Mouse (Mus musculus) activated CD4-positive, CD25-positive, alpha-beta regulatory T cell, adult 4 months (primary cell): Measurements from ENCODE around the gene Soat1. TPM values are rescaled to one million over a fixed set of nuclear protein-coding genes. Genes with fewer than 3 reads are reported as not detected.

Experiments used
- ATAC-seq: one replicate; pipeline ENCODE4 v1.8.0; 2017
- polyA plus RNA-seq, 2 experiments: library from polyadenylated mRNA; unstranded; fragments of 100-300 nt; shearing (Covaris generic); gene quantifications; one replicate each; pipeline ENCODE4 v1.2.1; 2017

Gene Soat1
- polyA plus RNA-seq, 2 experiments from 2014 or later = 44.4 to 50.5 TPM

DNA sequence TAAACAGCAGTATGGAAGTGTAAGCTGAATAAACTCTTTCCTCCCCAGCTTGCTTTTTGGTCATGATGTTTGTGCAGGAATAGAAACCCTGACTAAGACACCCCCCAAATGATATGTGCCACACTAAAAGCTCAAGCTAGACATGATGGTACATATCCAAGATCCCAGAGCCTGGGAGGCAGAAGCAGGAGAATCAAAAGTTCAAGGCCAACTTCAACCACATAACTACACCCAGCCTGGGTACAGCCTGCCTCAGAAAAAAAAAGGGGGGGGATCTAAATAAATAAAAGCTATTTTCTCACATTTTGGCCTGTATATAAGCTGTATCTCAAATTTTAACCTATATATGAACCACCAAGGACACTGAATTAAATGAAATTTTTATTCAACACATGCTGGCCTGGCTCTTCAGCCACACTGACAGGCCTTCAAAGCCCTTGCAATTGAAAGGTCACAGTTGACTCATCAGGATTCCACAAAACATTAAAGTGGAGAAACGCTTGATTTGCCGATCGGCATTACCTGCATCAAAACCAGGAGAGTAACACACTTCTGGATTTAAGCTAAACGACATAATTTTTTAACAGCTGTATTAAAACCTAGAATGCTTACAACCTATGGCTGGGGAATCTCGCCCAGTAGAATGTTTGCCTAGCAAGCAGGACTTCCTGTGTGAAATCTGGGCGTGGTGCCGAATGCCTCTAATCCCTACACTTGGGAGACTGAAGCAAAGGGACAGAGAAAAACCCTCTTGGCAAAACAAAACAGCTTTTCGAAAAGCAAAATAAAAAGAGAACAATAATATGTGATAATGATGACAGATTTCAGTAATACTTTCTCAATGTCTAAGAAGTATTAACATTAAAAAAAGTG, 9.9 kb downstream of the Soat1 start:
- ATAC-seq = no peak

DNA sequence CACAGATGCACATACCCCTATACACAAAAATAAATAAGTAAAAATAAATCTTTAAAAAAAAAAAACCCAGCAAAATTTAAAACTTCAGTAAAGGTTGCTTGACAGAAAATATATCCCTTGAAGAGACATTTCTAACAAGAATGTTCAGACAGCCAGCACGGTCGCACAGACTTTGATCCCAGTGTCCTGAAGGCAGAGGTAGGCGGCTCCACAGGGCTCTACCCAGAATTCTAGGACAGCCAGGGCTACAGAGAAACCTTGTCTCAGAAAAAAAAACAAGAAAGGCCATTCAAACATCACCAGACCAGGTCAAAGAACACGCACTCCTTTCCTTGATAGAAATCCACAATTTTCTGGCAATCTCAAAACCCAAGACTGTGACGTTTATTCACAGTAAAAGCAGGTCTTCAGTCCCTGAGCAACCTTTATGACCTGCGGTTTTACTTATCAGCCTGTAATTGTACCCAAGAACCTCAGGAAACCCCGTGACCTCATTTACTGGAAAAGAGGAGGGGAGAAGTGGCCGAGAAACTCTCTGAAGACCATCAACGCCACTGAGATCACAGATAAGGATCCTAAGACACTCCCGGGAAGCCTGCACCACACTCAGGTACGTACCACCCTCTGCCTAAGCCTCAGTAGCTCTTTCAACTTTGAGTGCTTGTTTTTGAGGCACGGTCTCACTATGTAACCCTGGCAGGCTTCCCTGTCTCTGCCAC, 11.7 kb downstream of the Soat1 start:
- ATAC-seq = no peak

DNA sequence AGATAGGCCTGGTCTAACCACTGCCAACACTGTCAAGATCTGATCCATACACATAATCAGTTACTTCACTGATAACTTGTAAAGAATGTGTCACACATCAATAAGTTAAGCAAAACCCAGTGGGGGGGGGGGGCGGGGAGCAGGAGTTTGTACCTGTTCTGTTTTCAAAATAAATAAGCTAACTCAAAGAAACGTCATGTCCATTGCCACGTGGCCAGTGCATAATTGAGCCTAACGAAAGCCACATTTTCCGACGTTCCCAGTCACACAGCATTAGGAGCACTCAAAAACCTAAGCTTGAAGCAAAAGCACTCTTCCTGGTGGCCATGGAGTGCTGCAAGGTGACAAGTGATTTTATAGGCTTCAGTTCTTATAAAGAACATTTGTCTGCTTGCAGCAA, 13.1 kb downstream of the Soat1 start:
- no peak for ATAC-seq

DNA sequence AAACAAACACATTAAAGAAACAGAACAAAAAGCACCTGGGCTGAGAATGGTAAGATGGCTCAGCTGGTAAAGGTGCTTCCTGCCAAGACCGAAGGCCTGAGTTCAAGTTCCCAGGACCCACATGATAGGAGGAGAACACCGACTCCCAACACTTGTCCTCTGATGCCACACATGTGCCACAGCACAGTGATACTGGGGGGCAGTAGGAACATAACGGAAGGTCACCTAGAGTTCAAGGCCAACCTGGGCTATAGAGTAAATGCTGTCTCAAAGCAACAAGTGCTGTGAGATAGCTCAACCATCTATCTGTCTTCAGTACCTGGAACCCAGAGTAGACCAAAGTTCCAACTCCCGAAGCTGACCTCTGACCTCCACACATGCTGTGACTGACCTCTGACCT, 13.9 kb downstream of the Soat1 start:
- ATAC-seq = no peak

DNA sequence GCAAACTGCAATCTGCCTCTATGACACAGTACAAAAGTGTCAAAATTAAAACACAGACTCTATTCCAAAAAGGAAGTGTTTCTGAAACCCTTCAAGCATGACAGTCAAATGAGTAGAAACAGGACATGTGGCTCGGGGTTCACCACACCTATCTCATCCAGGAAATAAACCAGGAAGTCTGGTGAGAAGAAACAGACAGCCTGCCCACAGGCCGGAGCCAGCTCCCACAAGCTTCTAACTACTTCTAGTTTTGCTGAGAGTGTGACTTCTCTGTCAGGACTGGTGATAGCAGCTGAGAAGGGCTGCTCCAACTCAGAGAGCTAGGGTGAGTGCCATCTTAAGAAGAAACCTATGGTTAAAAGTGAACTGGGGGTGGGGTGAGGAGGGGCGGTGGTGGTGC, 14.4 kb downstream of the Soat1 start:
- ATAC-seq = peak; percentile 86

DNA sequence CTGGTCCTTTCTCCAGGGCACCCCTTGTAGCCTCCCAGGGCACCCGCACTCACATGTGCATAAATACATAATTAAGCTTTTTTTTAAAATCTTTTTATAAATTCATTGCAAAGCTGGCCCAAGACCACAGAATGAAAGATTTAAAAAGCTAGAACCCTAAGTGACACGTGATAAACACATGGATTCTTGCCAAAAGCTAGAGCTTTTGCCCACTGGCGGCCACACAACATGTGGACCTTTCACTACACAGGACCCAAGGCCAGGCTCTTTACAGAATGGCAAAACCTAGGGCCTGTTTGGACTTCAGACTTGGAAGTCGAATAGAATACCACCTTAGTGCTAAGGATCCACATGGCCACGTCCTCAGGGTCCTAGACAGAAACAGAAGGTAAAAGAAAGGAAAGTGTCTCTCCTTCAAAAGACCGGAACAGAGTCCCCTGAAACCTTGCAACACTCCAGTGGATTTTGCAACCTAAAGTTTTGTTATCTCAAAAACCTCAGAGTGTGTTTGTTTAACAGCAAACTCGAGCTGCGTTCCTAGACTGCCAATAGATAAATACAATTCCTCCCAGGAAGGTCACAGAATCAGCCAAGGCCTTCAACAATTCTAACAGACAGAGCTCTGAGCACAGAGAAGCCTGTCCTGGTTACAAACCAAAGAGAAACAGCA, 15.6 kb downstream of the Soat1 start:
- no peak for ATAC-seq

DNA sequence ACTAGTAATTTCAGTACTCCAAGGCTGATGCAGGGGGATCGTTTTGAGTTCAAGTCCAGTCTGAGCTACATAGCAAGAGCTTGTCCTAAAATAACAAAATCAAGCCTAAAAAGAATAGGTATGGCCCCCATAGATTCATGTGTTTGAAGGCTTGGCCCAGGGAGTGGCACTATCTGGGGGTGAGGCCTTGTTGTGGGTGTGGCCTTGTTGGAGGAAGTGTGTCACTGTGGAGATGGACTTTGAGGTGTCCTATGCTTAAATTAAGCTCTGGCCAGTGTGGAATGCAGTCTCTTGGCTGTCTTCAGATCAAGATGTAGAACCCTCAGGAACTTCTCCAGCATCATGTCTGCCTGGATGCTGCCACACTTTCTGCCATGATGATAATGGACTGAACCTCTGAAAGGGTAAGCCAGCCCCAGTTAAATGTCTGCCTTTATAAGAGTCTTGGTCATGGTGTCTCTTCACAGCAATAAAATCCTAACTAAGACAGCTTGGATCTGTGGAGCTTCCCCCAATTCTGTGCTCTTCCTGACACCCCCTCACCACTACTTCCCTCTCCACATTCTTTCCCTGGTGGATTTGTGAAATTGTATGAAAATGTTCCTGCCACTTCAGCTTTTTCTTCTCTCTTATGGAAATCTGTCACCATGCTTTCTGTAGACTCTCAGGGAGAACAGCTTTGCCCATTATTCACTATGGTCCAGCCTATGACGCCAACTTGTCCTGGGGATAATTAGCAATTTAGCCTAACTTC, 18.9 kb downstream of the Soat1 start:
- ATAC-seq = no peak

DNA sequence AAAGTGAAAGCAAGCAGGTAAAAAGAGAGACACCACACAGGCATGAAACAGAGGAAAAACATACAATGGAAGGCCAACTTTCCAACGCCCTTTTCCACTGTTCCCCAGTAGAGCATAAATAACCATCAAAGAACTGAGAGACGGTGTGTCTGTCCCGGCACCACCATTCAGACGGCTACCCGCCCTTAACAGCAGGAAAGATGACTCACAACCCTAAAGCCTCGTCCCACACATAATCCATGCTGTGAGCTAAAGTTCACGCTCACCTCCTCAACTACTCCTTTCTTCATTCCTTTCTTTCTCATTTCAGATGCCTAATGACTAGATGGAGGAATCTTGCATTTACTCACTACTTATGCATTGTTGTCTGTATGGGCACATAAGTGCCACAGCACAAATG, 19.7 kb downstream of the Soat1 start:
- ATAC-seq = no peak

DNA sequence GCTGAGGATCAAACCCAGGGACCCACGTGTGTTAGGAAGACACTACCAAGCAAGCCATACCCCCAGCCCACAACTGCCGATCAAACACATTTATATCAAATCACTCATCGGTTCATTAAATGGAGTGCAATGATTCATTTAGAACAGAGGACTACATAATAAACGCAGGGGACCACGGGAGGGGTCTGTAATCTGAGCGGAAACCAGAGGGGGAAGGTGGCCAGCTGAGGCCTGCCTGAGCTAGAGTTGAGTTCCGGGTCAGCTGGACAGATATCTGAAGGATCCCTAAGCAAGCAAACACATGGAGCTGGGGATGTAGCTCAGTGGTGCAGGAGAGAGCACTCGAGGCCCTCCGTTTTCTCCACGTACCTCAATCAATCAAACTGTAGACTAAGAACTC, 20.3 kb downstream of the Soat1 start:
- no peak for ATAC-seq

DNA sequence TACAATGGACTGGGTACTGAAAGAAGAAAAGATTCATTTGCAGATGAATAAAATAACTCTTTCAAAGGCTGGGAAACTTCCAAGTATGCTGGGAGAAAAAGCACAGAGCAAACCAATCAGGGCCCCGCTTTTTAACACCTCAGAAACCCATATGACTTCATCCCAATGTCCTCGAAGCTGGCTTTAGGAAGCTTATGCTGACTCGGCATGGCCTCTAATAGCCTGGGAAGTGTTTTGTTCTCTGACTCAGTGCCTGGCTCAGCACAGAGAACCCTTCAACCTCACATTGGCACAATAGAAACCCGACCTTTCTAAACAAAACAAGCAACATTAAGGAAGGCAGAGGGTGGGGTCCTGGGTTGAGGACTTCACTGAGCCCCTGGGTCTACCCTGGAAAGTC, 23.7 kb downstream of the Soat1 start:
- ATAC-seq = no peak

DNA sequence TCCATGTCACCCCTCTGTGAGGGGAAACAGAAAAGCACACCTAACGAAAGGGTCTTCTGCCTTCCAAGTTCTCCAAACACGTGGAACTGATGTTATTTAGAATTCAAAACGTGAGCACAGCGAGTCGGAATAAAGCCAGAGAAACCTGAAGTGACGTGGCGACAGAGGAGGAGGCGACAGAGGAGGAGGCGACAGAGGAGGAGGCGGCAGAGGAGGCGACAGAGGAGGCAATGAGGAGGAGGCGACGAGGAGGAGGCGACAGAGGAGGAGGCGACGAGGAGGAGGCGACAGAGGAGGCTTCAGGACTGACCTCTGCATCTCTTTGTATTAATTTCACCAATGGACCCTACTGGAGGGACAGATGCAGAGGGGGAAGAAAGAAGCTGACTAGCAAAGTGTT, 24.4 kb downstream of the Soat1 start:
- no peak for ATAC-seq

DNA sequence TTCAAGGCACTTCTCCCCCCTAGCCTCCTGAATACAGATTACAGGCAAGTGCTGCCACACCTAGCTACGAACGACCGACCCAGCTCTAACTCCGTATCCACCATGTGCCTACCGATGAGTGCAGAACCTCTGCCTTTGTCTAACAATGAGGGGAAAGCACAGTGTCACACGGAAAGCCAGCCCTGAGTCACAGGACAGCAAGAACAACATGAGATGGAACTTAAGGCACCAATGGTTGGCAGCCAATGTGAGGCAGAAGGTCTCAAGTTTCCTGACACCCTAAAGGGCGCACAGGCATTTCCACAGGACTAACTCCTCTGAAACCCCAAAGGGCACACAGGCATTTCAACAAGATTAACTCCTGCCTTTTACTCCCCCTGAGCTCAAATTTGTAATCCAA, 25.0 kb downstream of the Soat1 start:
- no peak for ATAC-seq

DNA sequence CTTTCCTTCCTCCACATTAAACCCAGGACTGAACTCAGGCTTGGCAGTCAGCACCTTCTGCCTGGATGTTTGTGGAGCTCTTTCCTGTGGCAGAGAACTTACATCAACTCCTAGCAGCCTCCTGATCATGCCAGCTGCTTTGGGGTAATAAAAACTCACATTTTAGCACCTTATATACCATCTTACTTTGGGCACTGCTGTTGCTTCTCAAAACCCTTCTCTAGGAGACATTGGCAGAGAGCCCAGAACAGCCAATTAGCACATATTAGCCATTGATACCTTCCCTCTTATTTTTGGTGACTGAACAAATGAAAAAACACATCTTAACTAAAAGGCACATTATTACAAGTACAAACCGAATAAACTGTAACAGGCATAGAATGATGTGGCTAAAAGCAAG, 29.1 kb downstream of the Soat1 start:
- no peak for ATAC-seq

DNA sequence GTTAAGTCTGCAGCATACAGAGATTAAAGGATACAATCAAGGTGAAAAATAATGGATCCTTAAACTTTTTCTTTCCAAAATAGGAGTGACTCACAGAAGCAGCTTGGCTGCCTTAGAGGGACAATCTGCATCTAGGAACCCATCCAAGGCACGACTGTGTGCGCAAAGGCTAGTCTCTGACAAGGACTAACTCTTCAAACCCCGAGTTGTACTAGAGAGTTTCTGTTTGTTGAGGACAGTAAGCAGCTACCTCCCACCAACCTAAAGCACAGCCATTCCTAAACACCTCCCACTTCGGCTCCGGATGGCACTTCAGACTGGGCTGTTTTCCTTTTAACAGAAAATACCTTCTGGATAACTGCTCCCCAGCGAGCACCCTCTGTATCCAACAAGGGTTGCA, 31.4 kb downstream of the Soat1 start:
- ATAC-seq = no peak

DNA sequence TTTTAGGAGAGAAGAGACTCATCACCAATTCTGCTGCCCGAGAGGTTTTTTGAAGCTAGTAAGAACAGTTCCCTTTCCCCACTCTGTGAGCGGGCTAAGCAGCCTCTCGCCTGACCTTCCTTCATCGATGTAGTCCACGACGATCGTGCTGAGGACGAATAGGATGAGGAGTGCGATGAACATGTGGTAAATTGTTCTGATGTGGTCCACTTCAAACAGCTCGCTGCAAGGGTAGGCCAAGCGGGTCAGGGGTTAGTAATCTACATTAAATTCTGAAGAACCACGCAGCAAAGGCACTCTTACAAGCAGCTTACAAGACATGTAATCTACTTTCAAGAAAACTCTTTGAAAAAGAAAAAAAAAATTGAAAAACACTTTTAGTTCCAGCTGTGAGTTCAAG, 31.9 kb downstream of the Soat1 start:
- ATAC-seq = no peak

DNA sequence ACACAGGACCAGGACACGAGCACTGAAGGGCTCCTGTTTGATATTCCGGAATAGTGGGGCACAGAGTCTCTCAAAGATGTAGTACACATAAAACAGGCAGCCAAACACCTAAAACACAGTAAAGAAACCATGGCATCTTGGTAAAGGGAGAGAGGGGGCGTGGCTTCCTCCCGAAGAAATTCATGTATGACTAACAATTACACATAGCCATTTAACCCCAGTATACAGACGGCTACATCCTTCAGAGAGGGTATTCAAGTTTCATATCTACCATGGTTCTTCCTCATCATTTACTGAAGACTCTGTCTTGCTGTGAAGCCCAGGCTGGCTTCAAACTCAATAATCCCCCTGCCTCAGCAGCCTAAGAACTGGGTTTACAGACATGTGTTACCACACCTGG, 36.4 kb downstream of the Soat1 start:
- no peak for ATAC-seq

DNA sequence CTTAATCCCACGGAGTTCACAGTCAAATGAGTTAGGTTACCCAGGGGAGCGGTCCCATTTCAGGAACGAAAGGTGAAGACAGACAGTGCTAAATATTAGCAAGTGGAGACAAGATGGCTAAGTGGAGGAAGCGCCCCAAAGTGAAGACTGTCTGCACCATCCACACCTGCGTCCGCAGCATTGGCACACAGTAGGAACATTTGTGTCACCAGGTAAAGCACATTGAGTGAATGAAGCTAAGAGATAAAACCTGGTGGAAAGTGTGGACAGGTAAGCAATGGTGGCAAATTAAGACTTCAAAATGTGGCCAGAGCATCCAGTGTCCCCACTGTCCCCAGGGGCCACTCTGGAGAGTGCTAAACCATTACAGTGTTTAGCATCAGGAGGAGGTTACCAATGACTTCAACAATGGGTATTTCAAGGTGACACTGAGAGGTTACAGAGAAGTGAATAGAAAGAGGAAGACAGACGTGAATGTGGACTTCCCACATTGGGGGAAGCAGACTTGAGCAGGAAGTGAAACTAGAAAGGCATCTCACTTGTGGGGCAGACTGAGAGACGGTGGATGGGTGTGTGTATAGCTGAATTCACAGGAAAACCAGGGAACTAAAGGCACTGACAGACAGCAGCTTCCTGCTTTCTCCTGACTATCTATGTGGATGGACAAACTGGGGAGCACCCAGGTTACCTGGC, 37.0 kb downstream of the Soat1 start:
- ATAC-seq = no peak

DNA sequence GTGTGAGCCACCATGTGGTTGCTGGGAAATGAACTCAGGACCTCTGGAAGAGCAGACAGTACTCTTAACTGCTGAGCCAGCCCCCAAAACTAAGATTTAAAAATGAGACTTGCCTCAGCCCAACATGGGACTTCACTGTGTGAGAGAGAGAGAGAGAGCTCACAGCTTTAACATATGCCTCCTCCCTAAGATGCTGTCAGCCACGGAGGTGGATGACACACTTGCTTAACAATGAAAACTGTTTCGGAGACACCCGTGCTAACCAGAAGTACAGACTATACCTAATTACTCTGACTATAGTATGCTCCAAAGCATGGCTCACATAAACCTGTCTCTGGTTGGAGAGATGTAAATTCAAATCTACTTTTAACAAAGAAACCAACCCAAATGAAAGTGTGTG, 40.6 kb downstream of the Soat1 start:
- no peak for ATAC-seq

DNA sequence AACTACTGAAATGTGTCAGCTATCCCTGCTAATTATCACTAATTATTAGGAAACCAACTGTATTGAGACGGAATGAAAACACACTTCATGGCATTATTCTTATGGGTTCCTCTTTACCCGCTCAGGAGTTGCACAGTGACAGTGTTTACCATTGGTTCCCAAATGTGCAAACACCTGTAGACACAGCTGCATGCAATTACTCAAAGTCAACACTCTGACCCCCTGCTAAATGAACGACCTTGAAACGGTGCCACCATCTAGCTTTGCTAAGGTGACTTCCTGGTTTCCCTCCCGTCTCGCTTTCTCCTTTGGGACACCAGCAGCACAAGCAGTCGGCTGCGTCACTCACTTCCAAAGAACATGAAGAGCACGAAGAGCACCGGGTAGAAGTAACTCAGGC, 41.6 kb downstream of the Soat1 start:
- no peak for ATAC-seq

DNA sequence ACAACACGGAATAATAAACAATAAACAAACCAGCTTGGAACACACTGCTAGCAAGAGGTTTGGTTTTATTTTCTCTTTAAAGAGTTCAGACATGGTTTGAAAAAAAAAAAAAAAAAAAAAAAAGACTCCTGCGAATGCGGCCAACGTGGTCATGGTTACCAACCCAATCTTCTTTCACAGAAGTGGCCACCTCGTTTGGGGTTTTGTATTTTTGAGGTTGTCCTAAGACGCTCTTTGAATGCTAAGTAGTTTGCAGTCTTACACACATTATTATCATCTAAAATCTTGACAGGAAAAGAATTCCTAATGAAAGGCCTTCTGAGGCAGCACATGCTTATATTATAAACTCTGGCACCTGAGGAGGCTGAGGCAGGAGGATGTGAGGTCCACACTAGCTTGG, 45.7 kb downstream of the Soat1 start:
- ATAC-seq = no peak

DNA sequence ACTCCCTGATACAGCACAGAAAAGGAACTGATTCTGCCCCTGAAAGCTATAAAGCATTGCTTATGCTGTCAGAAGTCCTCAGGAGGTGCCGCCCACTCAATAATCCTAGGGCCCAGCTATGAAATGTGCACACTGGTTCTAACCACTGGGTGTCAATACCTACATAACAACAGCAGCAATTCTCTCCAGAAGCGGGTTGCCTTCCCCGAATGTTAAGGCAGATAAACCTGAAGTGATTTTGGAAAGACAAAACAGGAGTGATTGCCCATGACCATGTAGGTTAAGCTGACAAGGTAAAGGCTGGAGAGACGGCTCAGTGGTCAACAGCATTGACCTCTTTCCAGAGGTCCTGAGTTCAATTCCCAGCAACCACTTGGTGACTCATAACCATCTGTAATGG, 48.4 kb downstream of the Soat1 start:
- no peak for ATAC-seq

DNA sequence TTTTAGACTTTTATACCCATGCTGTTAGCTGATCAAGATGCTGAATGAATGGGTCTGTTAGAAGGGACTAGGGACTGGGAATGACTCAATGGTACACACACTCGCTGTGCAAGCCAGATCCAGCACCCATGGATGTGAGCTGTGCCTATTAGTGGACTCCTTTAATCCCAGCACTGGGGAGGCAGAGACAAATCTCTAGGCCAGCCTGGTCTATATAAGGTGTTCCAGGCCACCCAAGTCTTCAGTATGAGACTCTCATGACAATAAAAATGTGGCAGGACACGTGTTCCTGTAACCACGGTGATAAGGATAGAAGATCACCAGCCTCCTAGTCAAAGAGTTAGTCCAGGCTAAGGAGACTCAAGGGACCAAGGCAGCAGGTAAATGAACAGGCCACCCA, 50.1 kb downstream of the Soat1 start:
- ATAC-seq = no peak
